Mouse (Mus musculus) bone marrow macrophage, adult 2 months (primary cell): ENCODE measurements at regions not wholly inside any gene's neighbourhood (a gene's known extent, or its start where the extent isn't known, plus 50 kb on each side); places are given as distances from the start of the nearest gene placed in this dataset.

ENCODE experiments used
- CTCF ChIP-seq: IDR thresholded peaks from 2 replicates; pipeline ENCODE4 v1.5.1; 2012; ENCODE audit warnings: low read depth, mild to moderate bottlenecking, low read length, moderate library complexity
- POLR2A ChIP-seq: IDR thresholded peaks from 2 replicates; pipeline ENCODE4 v1.6.1; 2012; ENCODE audit warnings: mild to moderate bottlenecking, low read depth, low read length, borderline replicate concordance

- TF ChIP-seq CTCF (no peak), POLR2A (no peak)
Observed at GRCm38 (mm10) chr3:81802096-81802495, 130.3 kb upstream of the Ctso start.
